Mouse (Mus musculus) brain, adult 10 weeks (tissue): ENCODE data around the gene Tef. TPM values are rescaled to one million over a fixed set of nuclear protein-coding genes. Genes with fewer than 3 reads are reported as not detected.

Experiments
- polyA plus RNA-seq: library from polyadenylated mRNA; stranded (reverse); fragments of 350-450 nt; fragmentation: Illumina TruSeq; extraction: RNeasy Lipid Tissue Mini Kit (QIAGEN cat#74804); gene quantifications from one replicate; pipeline ENCODE4 v1.2.3, GENCODE M21; 2015; ENCODE audit warnings: low read depth, low replicate concordance

Gene Tef
- 237 TPM for polyA plus RNA-seq

GRCm38 (mm10) chr15:81802001-81802890 is at the start of gene Tef:
Gene Tef (plus strand): TSS chr15:81802421.

GRCm38 (mm10) chr15:81858517-81859329 is 56.5 kb downstream of the Tef start, which contains the start of gene Tob2:
Gene Tob2 (minus strand): TSS chr15:81858796.

GRCm38 (mm10) chr15:81871604-81872261 is 69.5 kb downstream of the Tef start, which contains the start of gene Phf5a:
Gene Phf5a (minus strand): TSS chr15:81871911.

GRCm38 (mm10) chr15:81872262-81873136 is 70.3 kb downstream of the Tef start, which contains the start of gene Aco2:
Gene Aco2 (plus strand): TSS chr15:81872309.

Other genes starting within 250 kb of the Tef start
- gene Ep300, start 217.1 kb upstream of the Tef start, polyA plus RNA-seq: 22.1 TPM
- 27.3 TPM for gene L3mbtl2, start 138.5 kb upstream of the Tef start, polyA plus RNA-seq
- 14.0 TPM for gene Chadl, start 105.1 kb upstream of the Tef start, polyA plus RNA-seq
- gene Zc3h7b, start 57.4 kb upstream of the Tef start, polyA plus RNA-seq: 78.6 TPM
- gene Rangap1, start 56.9 kb upstream of the Tef start, polyA plus RNA-seq: 167 TPM
- 12.8 TPM for gene Tob2, start 56.4 kb downstream of the Tef start, polyA plus RNA-seq
- gene Phf5a, start 69.5 kb downstream of the Tef start, polyA plus RNA-seq: 53.3 TPM
- gene Aco2, start 69.9 kb downstream of the Tef start, polyA plus RNA-seq: 459 TPM
- 55.3 TPM for gene Polr3h, start 123.8 kb downstream of the Tef start, polyA plus RNA-seq
- gene Csdc2, start 134.3 kb downstream of the Tef start, polyA plus RNA-seq: 101 TPM
- gene Pmm1, start 158.5 kb downstream of the Tef start, polyA plus RNA-seq: 214 TPM
- gene 1700029P11Rik, start 178.1 kb downstream of the Tef start, polyA plus RNA-seq: not detected
- 28.4 TPM for gene Xrcc6, start 185.4 kb downstream of the Tef start, polyA plus RNA-seq
- gene Desi1, start 231.4 kb downstream of the Tef start, polyA plus RNA-seq: 118 TPM
- 244 TPM for gene Snu13, start 245.2 kb downstream of the Tef start, polyA plus RNA-seq